Mouse (Mus musculus): Measurements from ENCODE around the gene Tmem238l. TPM values are rescaled to one million over a fixed set of nuclear protein-coding genes. Genes with fewer than 3 reads are reported as not detected.

Tmem238l gene
- 11.0 and 12.9 TPM in 2 replicates for polyA plus RNA-seq (2015; fragmentation: Nextera tagmentation; extraction: Ambion mirVana)

DNA sequence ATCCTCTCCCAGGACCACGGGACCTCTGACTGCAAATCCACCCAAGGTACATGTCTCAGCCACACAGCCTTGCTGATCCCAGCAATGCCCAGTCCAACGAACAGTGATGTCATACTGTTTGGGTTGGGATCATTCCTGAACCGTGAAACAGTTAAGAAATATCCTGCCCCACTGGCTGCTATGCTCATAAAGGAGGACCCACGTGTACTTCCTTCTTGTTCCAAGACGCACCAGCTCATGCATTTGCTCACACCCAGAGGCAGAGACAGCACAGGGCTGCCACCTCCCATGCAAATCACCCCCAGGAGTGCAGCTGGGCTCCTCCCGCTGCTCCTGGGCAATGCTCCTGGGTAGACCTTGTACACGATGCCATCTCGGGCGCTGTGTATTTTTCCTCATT is at the start of gene Tmem238l:
Tmem238l (plus strand) TSS at position 336 of the 400 bp plus-strand sequence.

DNA sequence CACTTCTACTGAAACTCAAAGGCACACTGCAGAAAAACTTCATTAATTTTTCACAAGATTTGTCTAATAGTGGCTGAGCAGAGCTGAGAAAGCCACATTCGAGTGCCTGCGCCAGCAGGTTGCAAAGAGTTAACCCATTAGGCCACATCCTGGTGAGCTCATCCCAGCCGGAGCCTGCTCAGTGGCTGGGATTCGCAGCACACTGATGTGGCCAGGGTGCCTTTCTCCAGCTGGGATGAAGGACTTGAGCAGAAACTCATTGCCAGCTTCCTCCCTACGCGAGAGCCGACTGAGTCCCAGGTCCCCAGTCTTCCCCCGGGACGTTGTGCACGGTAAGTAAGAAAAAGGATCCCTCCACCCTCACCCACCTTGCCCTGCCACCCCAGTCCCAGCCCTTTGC is 44.6 kb upstream of the Tmem238l start, which contains the start of gene Pirt:
Pirt (plus strand) TSS at position 171 of the 400 bp plus-strand sequence.

Other genes with a start within 250 kb of the Tmem238l start
- gene Pirt, start 44.7 kb upstream of the Tmem238l start, polyA plus RNA-seq (2015; fragmentation: Nextera tagmentation; extraction: Ambion mirVana): 0.22 and 0.23 TPM in 2 replicates
- gene Tmem220, start 68.5 kb downstream of the Tmem238l start, polyA plus RNA-seq (2015; fragmentation: Nextera tagmentation; extraction: Ambion mirVana): 3.4 and 3.7 TPM in 2 replicates
- gene Adprm, start 96.0 kb downstream of the Tmem238l start, polyA plus RNA-seq (2015; fragmentation: Nextera tagmentation; extraction: Ambion mirVana): 17.2 and 19.7 TPM in 2 replicates
- 9.3 and 10.8 TPM in 2 replicates for gene Sco1, start 96.0 kb downstream of the Tmem238l start, polyA plus RNA-seq (2015; fragmentation: Nextera tagmentation; extraction: Ambion mirVana)
- 0.06 and 0.18 TPM in 2 replicates for gene Myh3, start 121.7 kb downstream of the Tmem238l start, polyA plus RNA-seq (2015; fragmentation: Nextera tagmentation; extraction: Ambion mirVana)
- 8.9 and 21.5 TPM in 2 replicates for gene Myh2, start 214.4 kb downstream of the Tmem238l start, polyA plus RNA-seq (2015; fragmentation: Nextera tagmentation; extraction: Ambion mirVana)
- 0.89 and 2.2 TPM in 2 replicates for gene Myh1, start 243.4 kb downstream of the Tmem238l start, polyA plus RNA-seq (2015; fragmentation: Nextera tagmentation; extraction: Ambion mirVana)